In genomic region chr4:8190441-8190840, GRCm38 (mm10) we compare ENCODE assay signal across 12 mouse cellular contexts. TPM values are rescaled to one million over a fixed set of nuclear protein-coding genes. Genes with fewer than 3 reads are reported as not detected.
A peak's percentile ranks its signal among the peaks of the same experiment; 100 is the strongest.
DNase-seq lines count a peak whose midpoint lies in the region; ATAC-seq and TF ChIP-seq lines count a peak whose summit lies in the region.
"Had no signal": no experiment of that assay in that cellular context is flagged by ENCODE, and none has a peak within 500 bp of the region (broad histone marks: within the 10 kb centered on the region; RNA-seq: fewer than 3 reads in every experiment).

No protein-coding gene starts in this region.

- 43% methylated on average over 4 of the region's 4 CpGs for WGBS in liver, embryonic 14.5 days (ENCODE audit: insufficient replicate concordance)
- WGBS in liver, embryonic 12.5 days (ENCODE audit: insufficient replicate concordance), result 50% methylated on average over 4 of the region's 4 CpGs
- 75% methylated on average over 4 of the region's 4 CpGs for WGBS in limb, embryonic 10.5 days

- no peak for DNase-seq in frontal cortex, postnatal 10 days (ENCODE audit: low spot score in 2 of 2)
- no peak for DNase-seq in liver, embryonic 14.5 days (ENCODE audit: low read depth in 3 of 3, low spot score in 3 of 3)
- DNase-seq in ES-CJ7 (ENCODE audit: low read depth, low spot score), result peak; percentile 39
- DNase-seq in naive thymus-derived CD4-positive, alpha-beta T cell, adult 2 months (ENCODE audit: low read depth), result peak; percentile 1
- no peak for DNase-seq in gastrocnemius, postnatal 14 days
- DNase-seq in limb, embryonic 10.5 days (ENCODE audit: low spot score), result no peak
- DNase-seq: cerebellum, adult 9-11 months; heart, postnatal 10 days; kidney, adult 18-20 months had no signal

- H3K27ac ChIP-seq in liver, embryonic 14.5 days, result no peak overlapping the region
- H3K27ac ChIP-seq in liver, embryonic 12.5 days, result no peak overlapping the region
- no peak overlapping the region for H3K27ac ChIP-seq in limb, embryonic 10.5 days
- H3K27ac ChIP-seq: lung, embryonic 15.5 days had no signal

- 0 out of 2 replicates have a peak, but pooled peaks have one; percentile 41 for ATAC-seq in frontal cortex, adult (ENCODE audit: low TSS enrichment)
- no peak for ATAC-seq in liver, embryonic 14.5 days (ENCODE audit: insufficient read depth)
- no peak for ATAC-seq in liver, embryonic 12.5 days

- H3K9me3 ChIP-seq in liver, embryonic 14.5 days (ENCODE audit: control insufficient read depth, low read length), result no peaks in the 10 kb centered on the region
- no peaks in the 10 kb centered on the region for H3K9me3 ChIP-seq in liver, embryonic 12.5 days (replicated peaks)
- no peaks in the 10 kb centered on the region for H3K9me3 ChIP-seq in limb, embryonic 10.5 days (replicated peaks)
- H3K9me3 ChIP-seq: lung, embryonic 15.5 days had no signal

- no peak overlapping the region for H3K4me2 ChIP-seq in liver, embryonic 14.5 days (ENCODE audit: low read depth)
- H3K4me2 ChIP-seq in liver, embryonic 12.5 days, result no peak overlapping the region
- H3K4me2 ChIP-seq: lung, embryonic 15.5 days had no signal

- TF ChIP-seq EP300 in liver, embryonic 14.5 days (IDR thresholded peaks at IDR 0.05; ENCODE audit: low read depth), result no peak

- H3K36me3 ChIP-seq in liver, embryonic 14.5 days (replicated peaks; ENCODE audit: control insufficient read depth, insufficient read depth, low read depth), result no peaks in the 10 kb centered on the region
- no peaks in the 10 kb centered on the region for H3K36me3 ChIP-seq in liver, embryonic 12.5 days
- no peaks in the 10 kb centered on the region for H3K36me3 ChIP-seq in limb, embryonic 10.5 days
- H3K36me3 ChIP-seq: lung, embryonic 15.5 days had no signal

- intact Hi-C loops in gastrocnemius, postnatal 14 days (cut with DNase I; ENCODE audit: low total_unique reads), result no loop called here

- no peaks in the 10 kb centered on the region for H3K4me1 ChIP-seq in liver, embryonic 14.5 days (replicated peaks; ENCODE audit: control insufficient read depth in 2 of 2, insufficient read depth in 2 of 2, low read length in 1 of 2)
- no peaks in the 10 kb centered on the region for H3K4me1 ChIP-seq in liver, embryonic 12.5 days
- no peaks in the 10 kb centered on the region for H3K4me1 ChIP-seq in limb, embryonic 10.5 days
- H3K4me1 ChIP-seq: lung, embryonic 15.5 days had no signal

- no peaks in the 10 kb centered on the region for H3K27me3 ChIP-seq in liver, embryonic 14.5 days (ENCODE audit: control insufficient read depth, insufficient read depth, low read length)
- no peaks in the 10 kb centered on the region for H3K27me3 ChIP-seq in liver, embryonic 12.5 days (replicated peaks)
- H3K27me3 ChIP-seq in limb, embryonic 10.5 days (ENCODE audit: low read depth, poor library complexity, severe bottlenecking), result no peaks in the 10 kb centered on the region
- H3K27me3 ChIP-seq: lung, embryonic 15.5 days had no signal

- no peak overlapping the region for H3K4me3 ChIP-seq in liver, embryonic 14.5 days (ENCODE audit: insufficient read depth in 1 of 2, low read depth in 2 of 2, low read length in 2 of 2)
- no peak overlapping the region for H3K4me3 ChIP-seq in liver, embryonic 12.5 days
- no peak overlapping the region for H3K4me3 ChIP-seq in limb, embryonic 10.5 days
- H3K4me3 ChIP-seq: lung, embryonic 15.5 days had no signal

- no peak overlapping the region for H3K9ac ChIP-seq in liver, embryonic 14.5 days (replicated peaks)
- H3K9ac ChIP-seq in liver, embryonic 12.5 days, result no peak overlapping the region
- H3K9ac ChIP-seq: lung, embryonic 15.5 days had no signal

- TF ChIP-seq CTCF in liver, embryonic 14.5 days (IDR thresholded peaks at IDR 0.05; ENCODE audit: low read depth), result peak; percentile 28; the same call in 1 of the 2 replicates

RNA-seq across cellular contexts. Expression of gene Car8, which starts 48.4 kb away (rescaled TPM):
- 0.74 and 1.0 TPM in 2 replicates for polyA plus RNA-seq in liver, embryonic 14.5 days (2012; rRNA removed)
- polyA plus RNA-seq in liver, embryonic 14.5 days (2014; fragmentation: Nextera tagmentation; extraction: Ambion mirVana), result 2.3 and 2.4 TPM in 2 replicates
- 1.5 and 1.8 TPM in 2 replicates for polyA plus RNA-seq in liver, embryonic 12.5 days (2016; fragmentation: Nextera tagmentation; extraction: Ambion mirVana)
- 1 to 10 TPM; 1.5 to 2.3 TPM for total RNA-seq in gastrocnemius, postnatal 14 days (2021)
- 2.5 TPM in 2 replicates for polyA plus RNA-seq in limb, embryonic 10.5 days (2016; fragmentation: Nextera tagmentation; extraction: Ambion mirVana)

Comparison
In these comparisons a context has a peak if more than half of its experiments do, and no peak if none do; other contexts are left out.
1. DNase-seq: peak in ES-CJ7 (single experiment) and naive thymus-derived CD4-positive, alpha-beta T cell, adult 2 months (single experiment); none in frontal cortex, postnatal 10 days (0 of 2), liver, embryonic 14.5 days (0 of 3), gastrocnemius, postnatal 14 days (single experiment) and limb, embryonic 10.5 days (single experiment).